Mouse (Mus musculus) limb, embryonic 14.5 days (tissue): ENCODE data around the gene Iqsec1. TPM values are rescaled to one million over a fixed set of nuclear protein-coding genes. Genes with fewer than 3 reads are reported as not detected.

ENCODE experiments used
- ATAC-seq: fragments of 200-750 bp; cut with Nextera tagmentation; 2 replicates; pipeline ENCODE4 v1.8.0; 2017; ENCODE audit warnings: low read depth, moderate number of reproducible peaks, moderate TSS enrichment; ENCODE audit not compliant: low FRiP score
- DNase-seq: peaks from one replicate; pipeline ENCODE4 v3.0.0-alpha.2; 2015; ENCODE audit warnings: low spot score
- H3K27ac ChIP-seq: fragments of 300-500 bp; sonication (generic); replicated peaks from 2 replicates; pipeline ENCODE4 v1.5.1; 2014; ENCODE audit warnings: low read depth, mild to moderate bottlenecking, low read length, moderate library complexity, mixed read lengths
- H3K27me3 ChIP-seq: fragments of 300-500 bp; sonication (generic); 2 replicates; pipeline ENCODE4 v1.6.1; 2014; ENCODE audit warnings: low read length, mixed read lengths; ENCODE audit not compliant: control insufficient read depth, insufficient read depth
- H3K36me3 ChIP-seq: fragments of 300-500 bp; sonication (generic); 2 replicates; pipeline ENCODE4 v1.6.1; 2014; ENCODE audit warnings: mild to moderate bottlenecking, low read length, moderate library complexity, mixed read lengths; ENCODE audit not compliant: control insufficient read depth, insufficient read depth
- H3K4me1 ChIP-seq: fragments of 300-500 bp; sonication (generic); 2 replicates; pipeline ENCODE4 v1.6.1; 2014; ENCODE audit warnings: antibody characterized with exemption, low read length, mixed read lengths; ENCODE audit not compliant: control insufficient read depth, insufficient read depth
- H3K4me2 ChIP-seq: fragments of 300-500 bp; sonication (generic); replicated peaks from 2 replicates; pipeline ENCODE4 v1.6.1; 2014; ENCODE audit warnings: low read depth, mild to moderate bottlenecking, low read length, moderate library complexity; ENCODE audit not compliant: severe bottlenecking
- H3K4me3 ChIP-seq: fragments of 300-500 bp; sonication (generic); replicated peaks from 2 replicates; pipeline ENCODE4 v1.5.1; 2014; ENCODE audit warnings: low read length
- H3K9ac ChIP-seq: fragments of 300-500 bp; sonication (generic); 2 replicates; pipeline ENCODE4 v1.6.1; 2014; ENCODE audit warnings: mild to moderate bottlenecking, low read depth, low read length, moderate library complexity; ENCODE audit not compliant: severe bottlenecking
- H3K9me3 ChIP-seq: fragments of 300-500 bp; sonication (generic); 2 replicates; pipeline ENCODE4 v1.6.1; 2016; ENCODE audit warnings: low read length; ENCODE audit not compliant: control insufficient read depth
- POLR2A ChIP-seq: fragments of 200-500 bp; IDR thresholded peaks from 2 replicates; pipeline ENCODE4 v1.8.0; 2012; ENCODE audit warnings: inconsistent platforms, mild to moderate bottlenecking, moderate library complexity, borderline replicate concordance; ENCODE audit not compliant: insufficient read depth, insufficient read length; ENCODE audit errors: extremely low read depth
- WGBS: fragments of 180-500 bp; shearing (Covaris S2); extraction: QIAGEN DNeasy Blood & Tissue Kit; methylation state at CpG from one replicate; pipeline ENCODE4 v1.1.7; 2014; 5-methylcytosine and 5-hydroxymethylcytosine counted together
- polyA plus RNA-seq, 2 experiments: library from polyadenylated mRNA; depleted of rRNA in 1 of 2; stranded (reverse) in 1 of 2; unstranded in 1 of 2; fragments of >200 nt; fragmentation: Nextera tagmentation in 1 of 2; extraction: Ambion mirVana in 1 of 2; gene quantifications; 2 replicates each; pipeline versions ENCODE4 v1.2.1 to v1.2.3; 2012 to 2014

The Iqsec1 gene
- polyA plus RNA-seq, 2 experiments, result 17.3 to 58.2 TPM

- H3K27me3 ChIP-seq, result no peaks in the 10 kb centered on the region
- ATAC-seq (no peak), DNase-seq (no peak)
- no peaks in the 10 kb centered on the region for H3K9me3 ChIP-seq
- H3K9ac ChIP-seq, result no peak overlapping the region
- WGBS, result 76% methylated on average over 2 of the region's 2 CpGs
- no peak overlapping the region for H3K4me3 ChIP-seq
- H3K36me3 ChIP-seq, result no peaks in the 10 kb centered on the region
- H3K27ac ChIP-seq, result 0 out of 2 replicates have a peak overlapping the region, but pooled peaks have one; percentile 73
- H3K4me2 ChIP-seq, result no peak overlapping the region
- no peak for TF ChIP-seq POLR2A
- peaks cover 62% of the 10 kb centered on the region for H3K4me1 ChIP-seq
These were observed 287.7 kb downstream of the Iqsec1 start for GRCm38 (mm10) chr6:90700737-90701136.

- 0 out of 2 replicates have a peak overlapping the region, but pooled peaks have one; percentile 0 for H3K9ac ChIP-seq
- 24% methylated on average over 1 of the region's 1 CpGs for WGBS
- no peak for TF ChIP-seq POLR2A
- peaks cover 55% of the 10 kb centered on the region for H3K4me1 ChIP-seq
- no peak for DNase-seq
- peak overlapping the region; percentile 73 for H3K27ac ChIP-seq
- H3K4me2 ChIP-seq, result no peak overlapping the region
- ATAC-seq, result 0 out of 2 replicates have a peak, but pooled peaks have one; percentile 27
- H3K36me3 ChIP-seq, result no peaks in the 10 kb centered on the region
- no peaks in the 10 kb centered on the region for H3K27me3 ChIP-seq
- no peaks in the 10 kb centered on the region for H3K9me3 ChIP-seq
- no peak overlapping the region for H3K4me3 ChIP-seq
These were observed 288.4 kb downstream of the Iqsec1 start for GRCm38 (mm10) chr6:90700068-90700467.

GRCm38 (mm10) chr6:90698843-90699242, 289.6 kb downstream of the Iqsec1 start:
- 53% methylated on average over 6 of the region's 6 CpGs for WGBS
- Histone ChIP-seq H3K9me3 (no peaks in the 10 kb centered on the region), H3K9ac (no peak overlapping the region), H3K27ac (no peak overlapping the region), H3K4me1 (peaks cover 43% of the 10 kb centered on the region), H3K4me3 (no peak overlapping the region), H3K36me3 (peaks cover 9% of the 10 kb centered on the region), H3K27me3 (no peaks in the 10 kb centered on the region), H3K4me2 (no peak overlapping the region)
- TF ChIP-seq POLR2A, result no peak
- ATAC-seq, result 0 out of 2 replicates have a peak, but pooled peaks have one; percentile 25
- DNase-seq, result no peak

- Histone ChIP-seq H3K9me3 (no peaks in the 10 kb centered on the region), H3K4me1 (peaks cover 18% of the 10 kb centered on the region), H3K4me2 (no peak overlapping the region), H3K36me3 (peaks cover 40% of the 10 kb centered on the region), H3K9ac (no peak overlapping the region), H3K27me3 (no peaks in the 10 kb centered on the region), H3K27ac (no peak overlapping the region), H3K4me3 (no peak overlapping the region)
- 91% methylated on average over 1 of the region's 1 CpGs for WGBS
- ATAC-seq (no peak), DNase-seq (no peak)
- no peak for TF ChIP-seq POLR2A
These were observed 292.7 kb downstream of the Iqsec1 start for GRCm38 (mm10) chr6:90695754-90696153.

GRCm38 (mm10) chr6:90692404-90692803, 296.1 kb downstream of the Iqsec1 start:
- WGBS, result 80% methylated on average over 2 of the region's 2 CpGs
- ATAC-seq, result no peak
- Histone ChIP-seq H3K4me1 (no peaks in the 10 kb centered on the region), H3K27ac (no peak overlapping the region), H3K36me3 (peaks cover 68% of the 10 kb centered on the region), H3K9ac (no peak overlapping the region), H3K4me3 (no peak overlapping the region), H3K9me3 (no peaks in the 10 kb centered on the region), H3K27me3 (no peaks in the 10 kb centered on the region), H3K4me2 (no peak overlapping the region)
- TF ChIP-seq POLR2A, result no peak
- DNase-seq, result no peak

- DNase-seq (no peak), ATAC-seq (no peak)
- no peak overlapping the region for H3K27ac ChIP-seq
- no peaks in the 10 kb centered on the region for H3K9me3 ChIP-seq
- no peaks in the 10 kb centered on the region for H3K27me3 ChIP-seq
- no peak overlapping the region for H3K4me3 ChIP-seq
- TF ChIP-seq POLR2A, result no peak
- WGBS, result 85% methylated on average over 2 of the region's 2 CpGs
- no peak overlapping the region for H3K4me2 ChIP-seq
- no peak overlapping the region for H3K9ac ChIP-seq
- peaks cover 70% of the 10 kb centered on the region for H3K36me3 ChIP-seq
- no peaks in the 10 kb centered on the region for H3K4me1 ChIP-seq
These were observed 296.6 kb downstream of the Iqsec1 start for GRCm38 (mm10) chr6:90691935-90692334.
